Mouse (Mus musculus) midbrain, embryonic 16.5 days (tissue): Measurements from ENCODE around the gene Edn2. TPM values are rescaled to one million over a fixed set of nuclear protein-coding genes. Genes with fewer than 3 reads are reported as not detected.

Experiments used
- ATAC-seq: fragments of 200-750 bp; cut with Nextera tagmentation; 2 replicates; pipeline ENCODE4 v1.8.0; 2017; ENCODE audit warnings: moderate TSS enrichment
- H3K27ac ChIP-seq: fragments of 300-500 bp; sonication (generic); 2 replicates; pipeline ENCODE4 v1.5.1; 2014; ENCODE audit warnings: mild to moderate bottlenecking, low read length, mixed read lengths
- H3K27me3 ChIP-seq: fragments of 300-500 bp; sonication (generic); 2 replicates; pipeline ENCODE4 v1.6.1; 2014; ENCODE audit warnings: low read depth, low read length, mixed read lengths; ENCODE audit not compliant: control insufficient read depth, insufficient read depth
- H3K36me3 ChIP-seq: fragments of 300-500 bp; sonication (generic); 2 replicates; pipeline ENCODE4 v1.6.1; 2014; ENCODE audit warnings: mild to moderate bottlenecking, low read length, moderate library complexity, mixed read lengths; ENCODE audit not compliant: control insufficient read depth, insufficient read depth
- H3K4me1 ChIP-seq: fragments of 300-500 bp; sonication (generic); 2 replicates; pipeline ENCODE4 v1.6.1; 2014; ENCODE audit warnings: mild to moderate bottlenecking, low read length, mixed read lengths; ENCODE audit not compliant: control insufficient read depth, insufficient read depth
- H3K4me2 ChIP-seq: fragments of 300-500 bp; sonication (generic); 2 replicates; pipeline ENCODE4 v1.6.1; 2014; ENCODE audit warnings: mild to moderate bottlenecking, low read length, mixed read lengths
- H3K4me3 ChIP-seq: fragments of 300-500 bp; sonication (generic); 2 replicates; pipeline ENCODE4 v1.5.1; 2014; ENCODE audit warnings: low read depth, mild to moderate bottlenecking, low read length, moderate library complexity, mixed read lengths
- H3K9ac ChIP-seq: fragments of 300-500 bp; sonication (generic); 2 replicates; pipeline ENCODE4 v1.6.1; 2014; ENCODE audit warnings: low read depth, low read length, mixed read lengths
- H3K9me3 ChIP-seq: fragments of 300-500 bp; sonication (generic); replicated peaks from 2 replicates; pipeline ENCODE4 v1.6.1; 2014; ENCODE audit warnings: mild to moderate bottlenecking, low read length, mixed read lengths; ENCODE audit not compliant: control insufficient read depth, poor library complexity, severe bottlenecking
- WGBS: fragments of 180-500 bp; shearing (Covaris S2); extraction: QIAGEN DNeasy Blood & Tissue Kit; methylation state at CpG from one replicate; pipeline ENCODE4 v1.1.7; 2014; 5-methylcytosine and 5-hydroxymethylcytosine counted together
- polyA plus RNA-seq: library from polyadenylated mRNA; unstranded; fragments of >200 nt; fragmentation: Nextera tagmentation; extraction: Ambion mirVana; gene quantifications from 2 replicates; pipeline ENCODE4 v1.2.1, GENCODE M21; 2015

Gene Edn2
- polyA plus RNA-seq = 0.19 TPM in 1 of 2 replicates, not detected in the other

DNA sequence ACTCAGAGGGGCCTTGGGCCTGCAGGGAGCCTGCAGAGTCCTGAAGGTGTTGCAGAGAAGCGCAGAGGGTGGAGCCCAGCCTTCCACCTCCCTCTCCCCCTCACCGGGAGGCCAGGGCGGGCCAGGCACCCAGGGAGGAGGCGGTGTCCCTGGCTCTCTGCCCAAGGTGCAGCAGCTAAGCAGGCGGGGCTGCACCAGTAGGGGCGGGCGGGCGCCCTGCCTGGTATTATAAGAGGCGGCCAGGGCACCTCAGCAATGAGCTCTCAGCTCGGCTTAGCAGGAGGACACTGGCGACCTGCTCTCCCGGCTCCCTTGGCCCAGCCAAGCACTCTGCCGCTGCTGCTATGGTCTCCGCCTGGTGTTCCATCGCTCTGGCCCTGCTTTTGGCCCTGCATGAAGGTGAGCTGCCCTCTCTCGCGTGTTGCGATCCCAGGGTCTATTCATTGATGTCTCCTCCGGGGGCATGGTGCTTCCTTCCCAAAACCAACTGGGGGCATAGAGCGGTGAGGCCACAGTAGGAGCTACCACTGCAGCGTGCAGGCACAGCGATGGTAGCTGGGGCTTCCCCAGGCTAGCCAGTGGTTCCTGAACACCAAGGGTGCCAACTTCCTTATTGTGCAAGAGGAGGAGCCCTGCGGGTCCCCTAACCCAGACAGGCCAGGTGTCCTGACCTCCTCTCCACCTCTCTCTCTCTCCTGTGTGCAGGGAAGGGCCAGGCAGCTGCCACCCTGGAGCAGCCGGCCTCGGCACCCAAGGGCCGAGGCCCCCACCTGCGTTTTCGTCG is at the start of gene Edn2:
TSS of gene Edn2 (plus strand) at position 41 of the 784 bp plus-strand sequence.
- ATAC-seq = no peak
- Histone ChIP-seq H3K4me2 (no peak within 1 kb of the TSS), H3K27me3 (0 out of 2 replicates have a peak, but pooled peaks cover 2% of the 10 kb centered on the region), H3K9me3 (no peaks in the 10 kb centered on the region), H3K9ac (peak within 1 kb of the TSS; percentile 6; the same call in 1 of the 2 replicates), H3K36me3 (no peaks in the 10 kb centered on the region), H3K4me1 (no peaks in the 10 kb centered on the region), H3K27ac (no peak within 1 kb of the TSS), H3K4me3 (no peak within 1 kb of the TSS)
- 41% methylated on average over 29 of the region's 29 CpGs for WGBS

DNA sequence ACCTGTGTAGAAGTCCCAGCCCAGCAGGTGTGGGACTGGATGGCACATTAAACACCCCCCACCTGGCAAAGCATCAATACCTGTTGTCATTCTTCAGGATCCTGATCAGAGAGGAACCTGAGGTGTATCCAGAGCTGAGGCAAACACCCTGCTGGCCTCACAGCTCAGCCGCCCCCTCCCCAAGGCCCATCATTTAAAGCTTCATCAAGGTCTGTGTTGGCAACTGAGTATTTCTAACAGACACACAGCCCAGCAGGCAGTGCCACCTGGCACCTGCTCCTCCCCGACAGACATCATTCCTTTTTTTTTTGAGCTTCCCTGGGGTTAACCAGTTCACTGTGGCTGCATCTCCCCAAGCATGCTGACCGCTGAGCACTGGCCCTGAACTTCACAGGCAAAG is 45.5 kb upstream of the Edn2 start:
- no peak for ATAC-seq
- H3K9me3 ChIP-seq = no peaks in the 10 kb centered on the region
- 79% methylated on average over 3 of the region's 3 CpGs for WGBS
- H3K27me3 ChIP-seq = no peaks in the 10 kb centered on the region
- H3K36me3 ChIP-seq = no peaks in the 10 kb centered on the region
- H3K4me1 ChIP-seq = no peaks in the 10 kb centered on the region
- H3K27ac ChIP-seq = no peak overlapping the region
- H3K4me3 ChIP-seq = no peak overlapping the region
- H3K4me2 ChIP-seq = no peak overlapping the region
- no peak overlapping the region for H3K9ac ChIP-seq

DNA sequence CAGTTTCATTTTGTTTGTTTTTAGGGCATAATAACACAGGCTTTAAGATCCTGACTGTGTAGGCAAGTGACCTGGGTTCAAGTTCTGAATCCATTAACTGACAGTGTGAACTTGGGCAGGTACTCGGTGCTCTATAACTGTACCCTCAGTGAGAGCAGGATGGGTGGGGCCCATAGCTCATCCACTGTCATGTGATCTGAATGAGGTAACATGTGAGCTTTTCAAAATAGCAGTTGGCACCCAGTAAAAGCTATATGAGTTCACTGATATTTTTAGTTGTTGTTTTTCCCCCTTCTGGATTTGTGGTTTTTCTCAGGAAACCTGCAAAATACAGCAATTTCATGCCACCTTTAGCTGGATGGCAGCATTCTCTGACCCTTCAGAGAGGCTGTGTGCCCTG is 44.7 kb upstream of the Edn2 start:
- no peaks in the 10 kb centered on the region for H3K27me3 ChIP-seq
- H3K4me1 ChIP-seq = no peaks in the 10 kb centered on the region
- no peak for ATAC-seq
- H3K4me2 ChIP-seq = no peak overlapping the region
- no peak overlapping the region for H3K9ac ChIP-seq
- H3K36me3 ChIP-seq = no peaks in the 10 kb centered on the region
- no peaks in the 10 kb centered on the region for H3K9me3 ChIP-seq
- WGBS = 89% methylated on average over 1 of the region's 1 CpGs
- H3K27ac ChIP-seq = no peak overlapping the region
- no peak overlapping the region for H3K4me3 ChIP-seq

DNA sequence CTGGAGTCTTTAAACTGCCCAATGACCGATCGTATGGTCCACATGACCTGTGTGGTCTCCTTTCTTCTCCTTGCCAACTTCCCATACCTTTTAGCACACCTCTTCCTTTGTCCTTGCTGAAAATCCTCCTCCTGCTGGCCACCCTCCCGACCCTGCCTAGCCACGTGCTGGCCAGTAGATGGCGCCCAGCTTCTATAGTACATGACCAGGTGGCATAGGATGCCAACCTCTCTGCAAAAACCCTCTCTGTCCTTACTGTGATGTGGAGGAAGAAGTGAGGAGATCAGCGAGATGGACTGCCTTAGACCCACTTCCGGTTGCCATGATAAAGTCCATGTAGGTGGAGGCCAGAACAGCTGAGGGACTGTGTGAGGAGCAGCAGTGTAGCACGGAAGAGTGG is 40.7 kb upstream of the Edn2 start:
- Histone ChIP-seq H3K9ac (no peak overlapping the region), H3K4me2 (no peak overlapping the region), H3K9me3 (no peaks in the 10 kb centered on the region), H3K27me3 (no peaks in the 10 kb centered on the region), H3K4me3 (no peak overlapping the region), H3K27ac (no peak overlapping the region), H3K36me3 (no peaks in the 10 kb centered on the region), H3K4me1 (no peaks in the 10 kb centered on the region)
- WGBS = 39% methylated on average over 8 of the region's 8 CpGs
- ATAC-seq = 0 out of 2 replicates have a peak, but pooled peaks have one; percentile 48

DNA sequence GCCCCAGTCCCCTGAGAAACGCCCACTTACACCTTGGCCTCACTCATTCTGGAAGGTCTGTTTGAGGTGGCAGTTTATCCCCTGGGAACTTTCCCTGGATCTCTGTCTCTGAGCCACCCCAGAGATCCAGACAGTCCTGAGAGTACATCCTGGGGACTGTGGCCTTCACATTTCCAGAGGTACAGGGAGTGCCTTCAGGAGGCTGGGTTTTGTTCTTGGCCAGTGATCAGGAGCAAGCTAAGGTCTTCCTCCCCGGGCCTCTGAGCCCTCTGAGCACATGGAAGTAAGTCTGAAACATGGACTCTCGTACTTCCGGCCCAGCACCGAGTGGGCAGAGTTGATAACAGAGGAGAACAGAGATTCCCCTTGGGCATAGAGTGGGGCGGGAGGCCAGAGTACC is 36.4 kb upstream of the Edn2 start:
- ATAC-seq = no peak
- no peak overlapping the region for H3K4me2 ChIP-seq
- H3K27me3 ChIP-seq = no peaks in the 10 kb centered on the region
- no peak overlapping the region for H3K27ac ChIP-seq
- no peaks in the 10 kb centered on the region for H3K9me3 ChIP-seq
- 84% methylated on average over 6 of the region's 6 CpGs for WGBS
- H3K4me1 ChIP-seq = no peaks in the 10 kb centered on the region
- no peaks in the 10 kb centered on the region for H3K36me3 ChIP-seq
- no peak overlapping the region for H3K4me3 ChIP-seq
- no peak overlapping the region for H3K9ac ChIP-seq

DNA sequence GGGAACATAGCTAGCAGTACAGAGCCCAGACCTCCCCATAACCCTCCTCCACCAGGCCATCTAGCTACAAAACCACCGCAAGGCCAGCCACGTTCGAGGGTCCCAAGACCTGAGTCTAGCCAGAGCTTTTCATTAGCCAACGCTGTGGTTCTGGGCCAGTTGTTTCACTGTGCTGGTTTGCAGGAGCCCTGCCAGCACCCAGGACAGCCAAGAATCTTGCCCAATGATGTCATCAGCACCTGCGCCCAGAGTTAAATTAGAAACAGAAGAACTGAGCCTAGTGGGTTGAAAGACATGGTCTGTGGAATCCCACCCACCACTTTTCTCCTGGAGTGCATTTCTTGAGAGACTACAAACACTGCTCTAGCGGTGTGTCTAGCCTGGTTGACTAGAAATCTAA is 35.0 kb upstream of the Edn2 start:
- WGBS = 83% methylated on average over 6 of the region's 6 CpGs
- Histone ChIP-seq H3K27ac (no peak overlapping the region), H3K4me1 (no peaks in the 10 kb centered on the region), H3K9me3 (no peaks in the 10 kb centered on the region), H3K4me3 (no peak overlapping the region), H3K9ac (no peak overlapping the region), H3K4me2 (no peak overlapping the region), H3K36me3 (no peaks in the 10 kb centered on the region), H3K27me3 (no peaks in the 10 kb centered on the region)
- no peak for ATAC-seq

DNA sequence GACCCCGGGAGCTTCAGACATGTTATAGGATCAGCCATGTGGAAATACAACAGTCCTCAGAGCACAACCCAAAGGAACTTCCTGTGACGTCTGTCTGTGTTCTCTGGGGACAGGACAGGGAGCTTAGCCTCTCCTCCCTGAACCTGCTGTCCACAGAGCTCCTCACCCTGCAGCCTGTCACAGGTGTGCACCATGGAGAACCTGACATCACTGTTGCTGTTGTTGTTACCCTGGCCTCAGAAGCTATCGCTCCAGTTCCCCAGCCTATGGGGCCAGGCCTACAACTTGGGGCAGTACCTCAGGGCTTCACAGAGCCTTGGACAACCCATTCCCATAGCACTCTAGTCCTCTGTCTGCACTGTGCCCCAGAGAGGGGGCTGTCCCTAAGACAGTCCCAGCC is 33.7 kb upstream of the Edn2 start:
- no peaks in the 10 kb centered on the region for H3K4me1 ChIP-seq
- no peak overlapping the region for H3K4me3 ChIP-seq
- no peaks in the 10 kb centered on the region for H3K9me3 ChIP-seq
- 86% methylated on average over 3 of the region's 3 CpGs for WGBS
- no peak overlapping the region for H3K9ac ChIP-seq
- no peak for ATAC-seq
- H3K27me3 ChIP-seq = no peaks in the 10 kb centered on the region
- no peaks in the 10 kb centered on the region for H3K36me3 ChIP-seq
- H3K4me2 ChIP-seq = no peak overlapping the region
- no peak overlapping the region for H3K27ac ChIP-seq

DNA sequence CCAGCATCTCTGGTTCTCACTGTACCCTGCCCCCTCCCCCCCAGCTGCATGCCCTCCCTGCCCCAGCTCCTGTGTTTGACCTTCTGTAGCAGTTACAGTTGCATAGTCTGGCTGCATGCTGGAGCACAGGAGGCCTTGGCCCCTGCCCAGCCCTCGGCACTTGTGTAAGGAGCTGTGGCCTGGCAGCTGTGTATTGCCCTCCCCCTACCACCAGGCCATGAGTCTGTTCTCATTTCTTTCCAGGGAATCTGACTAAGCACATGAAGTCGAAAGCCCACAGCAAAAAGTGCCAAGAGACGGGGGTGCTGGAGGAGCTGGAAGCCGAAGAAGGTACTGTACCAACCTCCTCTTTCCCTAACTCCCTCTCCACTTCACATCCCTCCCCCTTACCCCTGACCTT is 33.0 kb upstream of the Edn2 start:
- H3K9me3 ChIP-seq = no peaks in the 10 kb centered on the region
- H3K36me3 ChIP-seq = no peaks in the 10 kb centered on the region
- no peak overlapping the region for H3K4me2 ChIP-seq
- no peaks in the 10 kb centered on the region for H3K4me1 ChIP-seq
- WGBS = 81% methylated on average over 4 of the region's 4 CpGs
- no peak for ATAC-seq
- H3K27me3 ChIP-seq = no peaks in the 10 kb centered on the region
- H3K27ac ChIP-seq = no peak overlapping the region
- H3K4me3 ChIP-seq = no peak overlapping the region
- no peak overlapping the region for H3K9ac ChIP-seq

DNA sequence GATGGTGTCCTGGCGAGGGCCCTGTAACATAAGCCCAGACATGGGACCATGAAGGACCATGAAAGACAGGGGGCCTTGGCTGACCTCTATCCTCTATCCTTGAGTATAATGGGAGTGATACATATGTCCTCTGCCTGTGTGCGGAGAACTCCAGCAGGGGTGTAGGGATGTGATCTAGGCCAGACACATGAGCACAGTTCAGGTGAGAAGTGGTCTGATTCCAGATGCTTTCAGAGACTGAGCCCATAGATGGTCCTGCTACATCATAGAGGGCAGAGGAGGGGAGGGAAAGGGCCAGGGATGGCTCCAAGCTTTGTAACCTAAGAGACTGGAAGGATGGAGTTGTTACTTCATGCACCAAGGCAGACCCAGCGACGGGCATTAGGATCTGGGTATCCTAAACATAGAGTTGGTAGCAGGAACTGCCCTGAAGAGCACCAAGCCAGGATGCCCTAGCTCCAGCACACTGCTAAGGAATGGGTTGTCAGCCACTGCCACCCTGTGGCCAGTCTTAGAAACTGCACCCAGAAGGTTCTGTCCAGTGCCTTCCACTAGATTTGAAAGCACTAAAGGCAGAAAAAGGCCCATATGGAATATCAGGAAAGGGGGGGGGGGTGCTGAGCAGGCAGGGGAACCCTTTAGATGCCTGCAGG is 31.6 kb upstream of the Edn2 start:
- Histone ChIP-seq H3K36me3 (no peaks in the 10 kb centered on the region), H3K27ac (no peak overlapping the region), H3K27me3 (no peaks in the 10 kb centered on the region), H3K9me3 (no peaks in the 10 kb centered on the region), H3K9ac (no peak overlapping the region), H3K4me2 (no peak overlapping the region), H3K4me3 (no peak overlapping the region), H3K4me1 (no peaks in the 10 kb centered on the region)
- peak; percentile 81 for ATAC-seq
- 49% methylated on average over 4 of the region's 4 CpGs for WGBS
